Mouse (Mus musculus) G1E (cell line): Measurements from ENCODE around the gene Olfr816. TPM values are rescaled to one million over a fixed set of nuclear protein-coding genes. Genes with fewer than 3 reads are reported as not detected.
"Not testable (repeated sequence)": the region's sequence is repeated elsewhere in the genome, so short reads cannot be mapped to it uniquely, and the experiment has no call there.

Source experiments
- ATAC-seq: 2 replicates; pipeline ENCODE4 v1.8.0; 2016; ENCODE audit warnings: mild to moderate bottlenecking; ENCODE audit not compliant: insufficient number of reproducible peaks, poor library complexity, low FRiP score, severe bottlenecking; ENCODE audit errors: extremely low read depth
- DNase-seq: peaks from one replicate; pipeline ENCODE4 v3.0.0; 2012; ENCODE audit warnings: low spot score
- H3K27me3 ChIP-seq: 2 replicates; pipeline ENCODE4 v1.6.1; 2012; ENCODE audit warnings: mild to moderate bottlenecking, low read length, inconsistent platforms; ENCODE audit not compliant: insufficient read depth
- H3K36me3 ChIP-seq: replicated peaks from 2 replicates; pipeline ENCODE3; 2012; ENCODE audit warnings: mild to moderate bottlenecking, inconsistent platforms
- H3K4me1 ChIP-seq: 2 replicates; pipeline ENCODE4 v1.6.1; 2012; ENCODE audit warnings: low read depth, low read length, inconsistent platforms, mixed read lengths; ENCODE audit not compliant: insufficient read depth
- H3K4me3 ChIP-seq: 2 replicates; pipeline ENCODE4 v1.5.1; 2012; ENCODE audit warnings: low read depth, mild to moderate bottlenecking, inconsistent platforms, low read length, moderate library complexity, mixed read lengths
- H3K9me3 ChIP-seq: replicated peaks from 2 replicates; pipeline ENCODE4 v1.6.1; 2012; ENCODE audit warnings: inconsistent platforms
- CTCF ChIP-seq: IDR thresholded peaks from 2 replicates; pipeline ENCODE4 v1.5.1; 2012; ENCODE audit warnings: low read depth, low read length, inconsistent platforms, mixed read lengths
- GATA1 ChIP-seq: IDR thresholded peaks from 2 replicates; pipeline ENCODE4 v1.6.1; 2012; ENCODE audit warnings: borderline replicate concordance, low read length, inconsistent platforms, mixed read lengths
- GATA2 ChIP-seq: IDR thresholded peaks from 2 replicates; pipeline ENCODE4 v1.6.1; 2012; ENCODE audit warnings: low read depth, low read length, inconsistent platforms, borderline replicate concordance
- POLR2AphosphoS5 ChIP-seq: IDR thresholded peaks from 2 replicates; pipeline ENCODE4 v1.6.1; 2012; ENCODE audit warnings: low read depth, low read length, inconsistent platforms; ENCODE audit not compliant: insufficient replicate concordance
- TAL1 ChIP-seq: conservative IDR thresholded peaks from 2 replicates; pipeline ENCODE4 v1.6.1; 2012; ENCODE audit warnings: low read depth, low read length, inconsistent platforms, mixed read lengths
- polyA plus RNA-seq: library from polyadenylated mRNA; stranded (reverse); fragments of >175 nt; gene quantifications from 2 replicates; pipeline ENCODE4 v1.2.3, GENCODE M21; 2012
- total RNA-seq, 2 experiments: library from RNA; stranded (forward) in 1 of 2; stranded (reverse) in 1 of 2; fragments of 200-1000 nt in 1 of 2; fragments of >200 nt in 1 of 2; fragmentation: Nextera tagmentation in 1 of 2; gene quantifications; 2 replicates each; pipeline ENCODE4 v1.2.3; 2014 to 2017

Gene Olfr816
- total RNA-seq (2014; fragmentation: Nextera tagmentation) (not detected in 2 replicates), total RNA-seq (2017) (0.17 TPM in 1 of 2 replicates, not detected in the other), polyA plus RNA-seq (not detected in 2 replicates)

DNA sequence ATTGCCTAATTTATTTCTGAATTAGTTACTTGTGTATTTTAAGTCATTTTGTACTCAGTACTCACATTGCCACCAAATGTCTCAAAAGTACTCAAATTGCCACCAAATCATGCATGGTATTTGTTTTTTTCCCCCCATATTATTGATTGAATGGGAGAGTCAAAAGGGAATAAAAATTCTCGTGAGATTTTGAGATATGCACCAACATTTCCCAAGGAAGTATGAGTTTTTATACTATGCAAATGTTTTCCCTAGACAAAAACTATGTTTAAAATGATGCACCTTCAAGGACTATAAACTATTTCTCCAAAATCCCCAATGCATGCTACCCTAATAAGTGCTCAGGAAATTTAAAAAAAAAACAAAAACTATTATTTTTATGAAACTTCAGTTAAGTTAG, at the start of gene Olfr816:
Gene Olfr816 (minus strand): TSS at position 101 of the 400 bp plus-strand sequence.
- DNase-seq = no peak
- Histone ChIP-seq H3K9me3 (no peaks in the 10 kb centered on the region), H3K4me1 (no peaks in the 10 kb centered on the region), H3K27me3 (no peaks in the 10 kb centered on the region), H3K4me3 (no peak within 1 kb of the TSS), H3K36me3 (no peaks in the 10 kb centered on the region)
- no peak for ATAC-seq
- TF ChIP-seq CTCF (no peak), GATA1 (no peak), TAL1 (no peak), GATA2 (no peak), POLR2AphosphoS5 (no peak)

- no peaks in the 10 kb centered on the region for H3K4me1 ChIP-seq
- H3K27me3 ChIP-seq = no peaks in the 10 kb centered on the region
- no peaks in the 10 kb centered on the region for H3K9me3 ChIP-seq
- DNase-seq (no peak), ATAC-seq (no peak)
- no peak within 1 kb of the TSS for H3K4me3 ChIP-seq
- no peaks in the 10 kb centered on the region for H3K36me3 ChIP-seq
- TF ChIP-seq GATA2 = no peak
- TF ChIP-seq CTCF = no peak
- TF ChIP-seq POLR2AphosphoS5 = no peak
- TF ChIP-seq TAL1 = no peak
- TF ChIP-seq GATA1 = no peak
Measured at GRCm38 (mm10) chr10:129949000-129949399, 33.6 kb upstream of the Olfr816 start, which contains the start of gene Olfr818. TSS of gene Olfr818 (minus strand) at chr10:129949100.

GRCm38 (mm10) chr10:129905767-129906166, 9.6 kb downstream of the Olfr816 start, which contains the start of gene Olfr815:
TSS of gene Olfr815 (minus strand) at chr10:129905867.
- not testable (repeated sequence) for H3K4me3 ChIP-seq, H3K36me3 ChIP-seq, H3K4me1 ChIP-seq, H3K9me3 ChIP-seq, H3K27me3 ChIP-seq, ATAC-seq, DNase-seq

- H3K4me1 ChIP-seq = no peaks in the 10 kb centered on the region
- H3K36me3 ChIP-seq = no peaks in the 10 kb centered on the region
- H3K4me3 ChIP-seq = no peak overlapping the region
- no peak for TF ChIP-seq GATA1
- TF ChIP-seq GATA2 = no peak
- no peak for TF ChIP-seq TAL1
- no peak for TF ChIP-seq POLR2AphosphoS5
- TF ChIP-seq CTCF = no peak
- DNase-seq (no peak), ATAC-seq (no peak)
- no peaks in the 10 kb centered on the region for H3K27me3 ChIP-seq
- no peaks in the 10 kb centered on the region for H3K9me3 ChIP-seq
Measured at GRCm38 (mm10) chr10:129885934-129886333, 29.5 kb downstream of the Olfr816 start.

DNA sequence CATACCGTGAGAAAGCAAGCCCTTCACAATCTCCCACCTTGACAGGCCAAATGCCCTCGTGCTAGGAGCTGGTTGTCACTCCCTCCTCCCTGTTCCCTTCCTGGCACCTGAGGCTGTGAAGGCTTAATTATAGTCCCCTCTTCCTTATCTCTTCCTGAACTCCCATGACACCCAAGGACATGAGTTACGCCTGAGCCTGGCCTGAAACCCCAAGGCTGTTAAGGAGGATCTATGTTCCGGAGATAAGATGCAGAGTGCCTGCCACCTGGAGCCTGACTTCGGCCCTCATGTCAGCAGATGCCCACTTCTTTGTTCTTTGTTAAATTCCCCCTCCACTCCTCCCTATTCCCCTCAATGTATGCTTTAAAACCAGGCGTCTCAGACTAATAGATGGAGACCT, 29.9 kb downstream of the Olfr816 start:
- DNase-seq, H3K36me3 ChIP-seq, H3K4me3 ChIP-seq, H3K27me3 ChIP-seq, H3K9me3 ChIP-seq, ATAC-seq, H3K4me1 ChIP-seq: not testable (repeated sequence)

GRCm38 (mm10) chr10:129879751-129880150, 35.6 kb downstream of the Olfr816 start, which contains the start of gene Olfr814:
TSS of gene Olfr814 (minus strand) at chr10:129879851.
- H3K4me3 ChIP-seq, H3K27me3 ChIP-seq, H3K36me3 ChIP-seq, H3K9me3 ChIP-seq, DNase-seq, ATAC-seq, H3K4me1 ChIP-seq: not testable (repeated sequence)

Other genes starting within 250 kb of the Olfr816 start
Only the 20 nearest of the 24 such genes appear.
- not detected in 2 replicates for gene Olfr804, start 212.4 kb downstream of the Olfr816 start, total RNA-seq (2014; fragmentation: Nextera tagmentation)
- under 0.01 and 0.22 TPM in 2 replicates for gene Olfr804, start 212.4 kb downstream of the Olfr816 start, total RNA-seq (2017)
- not detected in 2 replicates for gene Olfr804, start 212.4 kb downstream of the Olfr816 start, polyA plus RNA-seq
- not detected in 2 replicates for gene Olfr805, start 186.2 kb downstream of the Olfr816 start, total RNA-seq (2014; fragmentation: Nextera tagmentation)
- 0.06 and 0.16 TPM in 2 replicates for gene Olfr805, start 186.2 kb downstream of the Olfr816 start, total RNA-seq (2017)
- not detected in 2 replicates for gene Olfr805, start 186.2 kb downstream of the Olfr816 start, polyA plus RNA-seq
- not detected in 2 replicates for gene Olfr806, start 173.7 kb downstream of the Olfr816 start, total RNA-seq (2014; fragmentation: Nextera tagmentation)
- 0.05 and 0.06 TPM in 2 replicates for gene Olfr806, start 173.7 kb downstream of the Olfr816 start, total RNA-seq (2017)
- gene Olfr806, start 173.7 kb downstream of the Olfr816 start, polyA plus RNA-seq = not detected in 2 replicates
- gene Olfr807, start 157.8 kb downstream of the Olfr816 start, total RNA-seq (2014; fragmentation: Nextera tagmentation) = not detected in 2 replicates
- gene Olfr807, start 157.8 kb downstream of the Olfr816 start, total RNA-seq (2017) = 0.23 TPM in 1 of 2 replicates, not detected in the other
- not detected in 2 replicates for gene Olfr807, start 157.8 kb downstream of the Olfr816 start, polyA plus RNA-seq
- gene Olfr808, start 150.1 kb downstream of the Olfr816 start, total RNA-seq (2014; fragmentation: Nextera tagmentation) = not detected in 2 replicates
- gene Olfr808, start 150.1 kb downstream of the Olfr816 start, total RNA-seq (2017) = 0.12 and 0.22 TPM in 2 replicates
- gene Olfr808, start 150.1 kb downstream of the Olfr816 start, polyA plus RNA-seq = not detected in 2 replicates
- gene Olfr809, start 141.0 kb downstream of the Olfr816 start, total RNA-seq (2014; fragmentation: Nextera tagmentation) = not detected in 2 replicates
- gene Olfr809, start 141.0 kb downstream of the Olfr816 start, total RNA-seq (2017) = 0.27 TPM in 1 of 2 replicates, not detected in the other
- not detected in 2 replicates for gene Olfr809, start 141.0 kb downstream of the Olfr816 start, polyA plus RNA-seq
- not detected in 2 replicates for gene Olfr810, start 120.7 kb downstream of the Olfr816 start, total RNA-seq (2014; fragmentation: Nextera tagmentation)
- 0.05 and 0.06 TPM in 2 replicates for gene Olfr810, start 120.7 kb downstream of the Olfr816 start, total RNA-seq (2017)
- gene Olfr810, start 120.7 kb downstream of the Olfr816 start, polyA plus RNA-seq = not detected in 2 replicates
- not detected in 2 replicates for gene Olfr811, start 111.2 kb downstream of the Olfr816 start, total RNA-seq (2014; fragmentation: Nextera tagmentation)
- gene Olfr811, start 111.2 kb downstream of the Olfr816 start, total RNA-seq (2017) = 0.12 and 0.16 TPM in 2 replicates
- gene Olfr811, start 111.2 kb downstream of the Olfr816 start, polyA plus RNA-seq = not detected in 2 replicates
- gene Olfr812, start 69.5 kb downstream of the Olfr816 start, total RNA-seq (2014; fragmentation: Nextera tagmentation) = not detected in 2 replicates
- gene Olfr812, start 69.5 kb downstream of the Olfr816 start, total RNA-seq (2017) = not detected in 2 replicates
- gene Olfr812, start 69.5 kb downstream of the Olfr816 start, polyA plus RNA-seq = not detected in 2 replicates
- gene Olfr813, start 60.2 kb downstream of the Olfr816 start, total RNA-seq (2014; fragmentation: Nextera tagmentation) = not detected in 2 replicates
- gene Olfr813, start 60.2 kb downstream of the Olfr816 start, total RNA-seq (2017) = 0.22 and 0.35 TPM in 2 replicates
- not detected in 2 replicates for gene Olfr813, start 60.2 kb downstream of the Olfr816 start, polyA plus RNA-seq
- gene Olfr814, start 35.7 kb downstream of the Olfr816 start, total RNA-seq (2014; fragmentation: Nextera tagmentation) = not detected in 2 replicates
- 0.05 and 0.06 TPM in 2 replicates for gene Olfr814, start 35.7 kb downstream of the Olfr816 start, total RNA-seq (2017)
- not detected in 2 replicates for gene Olfr814, start 35.7 kb downstream of the Olfr816 start, polyA plus RNA-seq
- gene Olfr815, start 9.7 kb downstream of the Olfr816 start, total RNA-seq (2014; fragmentation: Nextera tagmentation) = not detected in 2 replicates
- gene Olfr815, start 9.7 kb downstream of the Olfr816 start, total RNA-seq (2017) = not detected in 2 replicates
- 0.07 TPM in 1 of 2 replicates, not detected in the other for gene Olfr815, start 9.7 kb downstream of the Olfr816 start, polyA plus RNA-seq
- gene Olfr818, start 33.5 kb upstream of the Olfr816 start, total RNA-seq (2014; fragmentation: Nextera tagmentation) = not detected in 2 replicates
- gene Olfr818, start 33.5 kb upstream of the Olfr816 start, total RNA-seq (2017) = 0.29 TPM in 1 of 2 replicates, not detected in the other
- not detected in 2 replicates for gene Olfr818, start 33.5 kb upstream of the Olfr816 start, polyA plus RNA-seq
- not detected in 2 replicates for gene Olfr819, start 51.7 kb upstream of the Olfr816 start, total RNA-seq (2014; fragmentation: Nextera tagmentation)
- 0.12 and 0.16 TPM in 2 replicates for gene Olfr819, start 51.7 kb upstream of the Olfr816 start, total RNA-seq (2017)
- gene Olfr819, start 51.7 kb upstream of the Olfr816 start, polyA plus RNA-seq = not detected in 2 replicates
- gene Olfr247, start 60.5 kb upstream of the Olfr816 start, total RNA-seq (2014; fragmentation: Nextera tagmentation) = not detected in 2 replicates
- not detected in 2 replicates for gene Olfr247, start 60.5 kb upstream of the Olfr816 start, total RNA-seq (2017)
- gene Olfr247, start 60.5 kb upstream of the Olfr816 start, polyA plus RNA-seq = not detected in 2 replicates
- not detected in 2 replicates for gene Gm10310, start 69.5 kb upstream of the Olfr816 start, total RNA-seq (2014; fragmentation: Nextera tagmentation)
- gene Gm10310, start 69.5 kb upstream of the Olfr816 start, total RNA-seq (2017) = 0.12 and 0.22 TPM in 2 replicates
- gene Gm10310, start 69.5 kb upstream of the Olfr816 start, polyA plus RNA-seq = not detected in 2 replicates
- not detected in 2 replicates for gene Olfr820, start 97.0 kb upstream of the Olfr816 start, total RNA-seq (2014; fragmentation: Nextera tagmentation)
- 0.27 TPM in 1 of 2 replicates, not detected in the other for gene Olfr820, start 97.0 kb upstream of the Olfr816 start, total RNA-seq (2017)
- not detected in 2 replicates for gene Olfr820, start 97.0 kb upstream of the Olfr816 start, polyA plus RNA-seq
- gene Olfr821, start 114.8 kb upstream of the Olfr816 start, total RNA-seq (2014; fragmentation: Nextera tagmentation) = not detected in 2 replicates
- not detected in 2 replicates for gene Olfr821, start 114.8 kb upstream of the Olfr816 start, total RNA-seq (2017)
- not detected in 2 replicates for gene Olfr821, start 114.8 kb upstream of the Olfr816 start, polyA plus RNA-seq
- not detected in 2 replicates for gene Olfr822, start 155.6 kb upstream of the Olfr816 start, total RNA-seq (2014; fragmentation: Nextera tagmentation)
- gene Olfr822, start 155.6 kb upstream of the Olfr816 start, total RNA-seq (2017) = 0.06 and 0.11 TPM in 2 replicates
- gene Olfr822, start 155.6 kb upstream of the Olfr816 start, polyA plus RNA-seq = not detected in 2 replicates
- gene Olfr823, start 199.8 kb upstream of the Olfr816 start, total RNA-seq (2014; fragmentation: Nextera tagmentation) = not detected in 2 replicates
- not detected in 2 replicates for gene Olfr823, start 199.8 kb upstream of the Olfr816 start, total RNA-seq (2017)
- not detected in 2 replicates for gene Olfr823, start 199.8 kb upstream of the Olfr816 start, polyA plus RNA-seq